Mouse (Mus musculus) CD8-positive naive resting alpha-beta T cell, adult 2 months (primary cell): Measurements from ENCODE around the gene Ano1.

ENCODE experiments used
- DNase-seq, 2 experiments: peaks; one replicate each; pipeline ENCODE4 v3.0.0; 2022; ENCODE audit warnings: low read depth in 2 of 2, low spot score in 2 of 2

The Ano1 gene

GRCm38 (mm10) chr7:144717736-144718135, 34.0 kb downstream of the Ano1 start:
- no peak for DNase-seq

GRCm38 (mm10) chr7:144697870-144698269, 53.9 kb downstream of the Ano1 start:
- DNase-seq: no peak

GRCm38 (mm10) chr7:144696764-144697704, 54.7 kb downstream of the Ano1 start:
- peak in 1 of 2 experiments; percentile 3 for DNase-seq

GRCm38 (mm10) chr7:144689855-144690254, 61.9 kb downstream of the Ano1 start:
- no peak for DNase-seq

GRCm38 (mm10) chr7:144689136-144689535, 62.6 kb downstream of the Ano1 start:
- DNase-seq: no peak

- DNase-seq: no peak
Observed at GRCm38 (mm10) chr7:144687663-144688381, 64.0 kb downstream of the Ano1 start.

- no peak for DNase-seq
Observed at GRCm38 (mm10) chr7:144684947-144685346, 66.8 kb downstream of the Ano1 start.

GRCm38 (mm10) chr7:144684467-144684866, 67.3 kb downstream of the Ano1 start:
- no peak for DNase-seq

- DNase-seq: no peak
Observed at GRCm38 (mm10) chr7:144680096-144680495, 71.7 kb downstream of the Ano1 start.

- no peak for DNase-seq
Observed at GRCm38 (mm10) chr7:144678241-144679030, 73.3 kb downstream of the Ano1 start.

- no peak for DNase-seq
Observed at GRCm38 (mm10) chr7:144677341-144678086, 74.3 kb downstream of the Ano1 start.

- DNase-seq: no peak
Observed at GRCm38 (mm10) chr7:144675632-144676031, 76.1 kb downstream of the Ano1 start.

GRCm38 (mm10) chr7:144669895-144670294, 81.9 kb downstream of the Ano1 start:
- no peak for DNase-seq

GRCm38 (mm10) chr7:144668603-144669278, 83.0 kb downstream of the Ano1 start:
- DNase-seq: no peak

GRCm38 (mm10) chr7:144667091-144667490, 84.7 kb downstream of the Ano1 start:
- no peak for DNase-seq

GRCm38 (mm10) chr7:144665585-144665984, 86.2 kb downstream of the Ano1 start:
- DNase-seq: no peak

GRCm38 (mm10) chr7:144663566-144663965, 88.2 kb downstream of the Ano1 start:
- no peak for DNase-seq

- no peak for DNase-seq
Observed at GRCm38 (mm10) chr7:144656261-144656967, 95.4 kb downstream of the Ano1 start.

GRCm38 (mm10) chr7:144653681-144654425, 97.9 kb downstream of the Ano1 start:
- DNase-seq: no peak
